Mouse (Mus musculus): ENCODE data around the gene Tk1. TPM values are rescaled to one million over a fixed set of nuclear protein-coding genes. Genes with fewer than 3 reads are reported as not detected.
"Not testable (repeated sequence)": the region's sequence is repeated elsewhere in the genome, so short reads cannot be mapped to it uniquely, and the experiment has no call there.

Gene Tk1
- polyA plus RNA-seq, 1 experiment from 2014 or later = 120 TPM

DNA sequence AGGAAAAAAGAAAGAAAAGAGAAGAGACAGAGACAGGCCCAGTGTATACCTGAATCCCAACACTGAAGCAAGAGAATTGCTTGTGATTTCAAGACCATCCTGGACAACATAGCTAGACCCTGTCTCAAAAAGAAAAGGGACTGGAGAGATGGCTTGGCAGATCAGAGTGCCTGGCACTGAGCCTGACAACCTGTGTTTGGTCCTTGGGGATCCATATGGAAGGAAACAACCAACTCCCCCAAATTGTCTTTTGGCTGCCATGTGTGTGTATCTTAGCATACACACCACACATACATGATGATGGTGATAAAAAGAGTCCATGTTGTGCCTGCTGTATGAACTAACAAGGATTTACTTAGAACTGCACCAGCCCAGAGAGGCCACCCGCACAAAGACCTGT is 13.1 kb upstream of the Tk1 start:
- Histone ChIP-seq H3K9ac (ENCODE audit: low read depth, low read length) (peak overlapping the region; percentile 56), H3K27ac (ENCODE audit: low read length) (peak overlapping the region; percentile 86), H3K4me2 (ENCODE audit: low read depth, low read length) (peak overlapping the region; percentile 50), H3K36me3 (ENCODE audit: control insufficient read depth, insufficient read depth) (no peaks in the 10 kb centered on the region), H3K9me3 (replicated peaks; ENCODE audit: control insufficient read depth, low read length) (no peaks in the 10 kb centered on the region), H3K4me3 (ENCODE audit: low read depth, low read length) (no peak overlapping the region), H3K27me3 (ENCODE audit: control insufficient read depth, insufficient read depth, low read depth, low read length) (no peaks in the 10 kb centered on the region), H3K4me1 (ENCODE audit: control insufficient read depth, low read depth, low read length) (peaks cover 60% of the 10 kb centered on the region)
- 45% methylated on average over 1 of the region's 1 CpGs for WGBS (ENCODE audit: insufficient replicate concordance)
- peak; percentile 9; the same call in 1 of the 2 replicates for ATAC-seq (ENCODE audit: low read depth)

DNA sequence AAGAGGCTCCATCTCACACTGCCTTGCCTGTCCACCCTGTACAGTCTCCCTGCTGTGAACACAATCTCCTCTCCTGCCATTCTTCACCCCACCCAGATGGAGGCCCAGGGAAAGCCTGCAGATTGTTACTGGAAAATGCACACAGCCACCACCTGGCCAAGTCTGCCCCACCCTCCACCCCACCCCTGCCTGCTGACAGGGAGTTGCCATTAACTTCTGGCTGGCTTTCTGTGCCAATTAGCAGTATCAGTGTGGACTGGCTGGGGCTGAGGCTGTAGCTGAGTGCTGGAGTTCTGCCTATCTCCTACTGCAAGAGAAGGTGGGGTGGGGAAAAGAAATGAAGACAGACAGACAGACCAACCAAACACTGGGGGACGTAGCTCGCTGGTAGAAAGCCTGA is 12.7 kb upstream of the Tk1 start:
- Histone ChIP-seq H3K9me3 (replicated peaks; ENCODE audit: control insufficient read depth, low read length) (no peaks in the 10 kb centered on the region), H3K4me2 (ENCODE audit: low read depth, low read length) (peak overlapping the region; percentile 50), H3K4me3 (ENCODE audit: low read depth, low read length) (0 out of 2 replicates have a peak overlapping the region, but pooled peaks have one; percentile 5), H3K27me3 (ENCODE audit: control insufficient read depth, insufficient read depth, low read depth, low read length) (no peaks in the 10 kb centered on the region), H3K27ac (ENCODE audit: low read length) (peak overlapping the region; percentile 86), H3K4me1 (ENCODE audit: control insufficient read depth, low read depth, low read length) (peaks cover 62% of the 10 kb centered on the region), H3K9ac (ENCODE audit: low read depth, low read length) (peak overlapping the region; percentile 56), H3K36me3 (ENCODE audit: control insufficient read depth, insufficient read depth) (no peaks in the 10 kb centered on the region)
- WGBS (ENCODE audit: insufficient replicate concordance) = 24% methylated on average over 2 of the region's 2 CpGs
- peak; percentile 95 for ATAC-seq (ENCODE audit: low read depth)

DNA sequence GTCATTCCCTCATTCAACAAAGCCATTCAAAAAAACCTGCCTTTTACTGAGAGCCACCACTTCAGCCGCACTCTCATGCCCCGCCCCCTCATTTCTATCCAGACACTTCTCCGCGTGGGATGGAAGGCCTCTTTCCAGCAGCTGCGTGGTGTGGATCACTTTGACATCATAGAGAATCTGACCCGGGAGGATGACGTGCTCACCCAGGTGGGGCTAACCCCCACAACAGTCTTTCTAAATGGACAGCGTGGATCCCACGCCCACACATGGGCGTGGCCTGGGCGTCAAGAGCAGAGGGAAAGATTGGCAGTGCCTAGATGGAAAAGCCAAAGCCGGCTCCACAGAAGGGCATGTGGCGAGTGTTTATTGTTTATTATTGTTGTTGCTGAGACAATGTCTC is 10.4 kb upstream of the Tk1 start:
- H3K36me3 ChIP-seq (ENCODE audit: control insufficient read depth, insufficient read depth) = no peaks in the 10 kb centered on the region
- 22% methylated on average over 13 of the region's 13 CpGs for WGBS (ENCODE audit: insufficient replicate concordance)
- H3K9ac ChIP-seq (ENCODE audit: low read depth, low read length) = no peak overlapping the region
- ATAC-seq (ENCODE audit: low read depth) = no peak
- H3K4me2 ChIP-seq (ENCODE audit: low read depth, low read length) = peak overlapping the region; percentile 36
- H3K27ac ChIP-seq (ENCODE audit: low read length) = no peak overlapping the region
- H3K9me3 ChIP-seq (replicated peaks; ENCODE audit: control insufficient read depth, low read length) = no peaks in the 10 kb centered on the region
- no peaks in the 10 kb centered on the region for H3K27me3 ChIP-seq (ENCODE audit: control insufficient read depth, insufficient read depth, low read depth, low read length)
- H3K4me3 ChIP-seq (ENCODE audit: low read depth, low read length) = no peak overlapping the region
- peaks cover 71% of the 10 kb centered on the region for H3K4me1 ChIP-seq (ENCODE audit: control insufficient read depth, low read depth, low read length)

DNA sequence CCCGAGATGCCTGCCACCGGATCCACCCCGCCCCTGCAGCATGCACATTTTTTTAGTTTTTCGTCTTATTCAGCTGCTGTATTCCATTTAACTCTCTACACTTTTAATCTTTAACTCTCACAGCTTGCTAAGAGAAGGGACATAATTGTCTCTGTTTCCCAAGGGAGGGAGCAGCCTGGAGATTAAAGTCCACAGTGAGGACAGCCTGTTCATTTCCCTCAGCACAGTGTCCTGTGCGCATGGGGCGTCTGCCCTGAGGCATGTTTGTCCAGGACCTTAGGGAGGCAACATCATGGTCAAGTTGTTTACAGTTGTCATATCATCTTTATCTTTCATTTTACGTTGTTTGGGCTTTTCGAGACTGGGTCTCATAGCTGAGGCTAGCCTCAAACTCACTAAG is 8.2 kb upstream of the Tk1 start:
- no peaks in the 10 kb centered on the region for H3K36me3 ChIP-seq (ENCODE audit: control insufficient read depth, insufficient read depth)
- WGBS (ENCODE audit: insufficient replicate concordance) = 74% methylated on average over 8 of the region's 8 CpGs
- H3K9ac ChIP-seq (ENCODE audit: low read depth, low read length) = no peak overlapping the region
- ATAC-seq (ENCODE audit: low read depth) = no peak
- peak overlapping the region; percentile 59 for H3K27ac ChIP-seq (ENCODE audit: low read length)
- H3K4me2 ChIP-seq (ENCODE audit: low read depth, low read length) = no peak overlapping the region
- no peaks in the 10 kb centered on the region for H3K9me3 ChIP-seq (replicated peaks; ENCODE audit: control insufficient read depth, low read length)
- H3K27me3 ChIP-seq (ENCODE audit: control insufficient read depth, insufficient read depth, low read depth, low read length) = no peaks in the 10 kb centered on the region
- no peak overlapping the region for H3K4me3 ChIP-seq (ENCODE audit: low read depth, low read length)
- peaks cover 71% of the 10 kb centered on the region for H3K4me1 ChIP-seq (ENCODE audit: control insufficient read depth, low read depth, low read length)

DNA sequence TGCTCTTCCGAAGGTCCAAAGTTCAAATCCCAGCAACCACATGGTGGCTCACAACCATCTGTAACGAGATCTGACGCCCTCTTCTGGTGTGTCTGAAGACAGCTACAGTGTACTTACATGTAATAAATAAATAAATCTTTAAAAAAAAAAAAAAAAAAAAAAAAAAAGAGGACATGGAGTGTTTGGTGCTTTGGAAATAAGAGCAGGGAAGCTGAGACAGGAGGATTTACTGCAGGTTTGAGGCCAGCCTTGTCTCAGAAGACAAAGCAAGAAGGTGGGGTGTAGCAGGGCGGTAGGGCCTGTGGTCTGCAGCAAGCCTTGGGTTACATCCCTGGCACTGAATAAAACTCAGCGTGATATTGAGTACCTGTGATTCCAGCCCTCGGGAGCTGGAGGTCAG is 7.6 kb upstream of the Tk1 start:
- WGBS (ENCODE audit: insufficient replicate concordance) = 87% methylated on average over 4 of the region's 6 CpGs
- not testable (repeated sequence) for H3K4me3 ChIP-seq (ENCODE audit: low read depth, low read length); H3K9me3 ChIP-seq (replicated peaks; ENCODE audit: control insufficient read depth, low read length); H3K9ac ChIP-seq (ENCODE audit: low read depth, low read length); H3K4me2 ChIP-seq (ENCODE audit: low read depth, low read length); ATAC-seq (ENCODE audit: low read depth); H3K27me3 ChIP-seq (ENCODE audit: control insufficient read depth, insufficient read depth, low read depth, low read length); H3K36me3 ChIP-seq (ENCODE audit: control insufficient read depth, insufficient read depth)
- Histone ChIP-seq H3K4me1 (ENCODE audit: control insufficient read depth, low read depth, low read length) (peaks cover 71% of the 10 kb centered on the region), H3K27ac (ENCODE audit: low read length) (peak overlapping the region; percentile 59)

DNA sequence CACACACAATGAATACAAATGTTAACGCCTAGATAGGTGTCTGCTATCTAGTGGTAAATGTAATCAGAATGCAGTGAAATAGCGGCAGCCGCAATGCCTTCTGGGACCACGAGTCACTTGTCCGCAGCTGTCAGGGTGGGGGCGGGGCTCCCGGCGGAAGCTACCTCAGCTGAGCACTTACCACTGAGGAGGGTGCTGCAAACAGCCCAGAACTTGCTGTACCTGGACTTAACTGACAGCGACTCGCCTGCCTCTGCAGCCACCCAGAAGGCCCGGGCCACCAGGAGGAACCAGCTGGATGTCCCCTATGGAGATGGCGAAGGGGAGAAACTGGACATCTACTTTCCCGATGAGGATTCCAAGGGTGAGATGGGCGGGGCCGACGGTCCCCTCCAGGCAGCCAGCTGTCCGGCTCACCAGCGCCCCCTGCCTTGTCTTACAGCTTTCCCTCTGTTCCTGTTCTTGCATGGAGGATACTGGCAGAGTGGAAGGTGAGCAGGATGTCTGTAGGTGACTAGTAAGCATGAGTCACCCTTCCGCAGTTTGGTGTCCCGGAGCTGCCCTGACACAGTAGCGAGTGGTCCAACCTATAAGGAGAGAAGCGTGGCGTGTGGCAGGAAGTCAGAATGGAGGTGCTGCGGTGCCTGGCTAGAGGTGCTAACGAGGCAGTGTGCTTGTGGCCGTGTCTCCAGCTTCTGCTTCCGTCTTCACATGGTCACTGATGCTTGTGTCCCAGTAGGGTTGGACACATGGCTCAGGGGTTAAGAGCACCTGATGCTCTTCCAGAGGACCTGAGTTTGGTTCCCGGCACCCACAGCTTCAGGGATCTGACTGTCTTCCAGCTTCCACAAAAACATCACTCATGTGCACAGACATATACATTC is 6.4 kb upstream of the Tk1 start:
- Histone ChIP-seq H3K36me3 (ENCODE audit: control insufficient read depth, insufficient read depth) (no peaks in the 10 kb centered on the region), H3K9ac (ENCODE audit: low read depth, low read length) (peak overlapping the region; percentile 66), H3K4me2 (ENCODE audit: low read depth, low read length) (peak overlapping the region; percentile 85), H3K4me3 (ENCODE audit: low read depth, low read length) (peak overlapping the region; percentile 67), H3K9me3 (replicated peaks; ENCODE audit: control insufficient read depth, low read length) (no peaks in the 10 kb centered on the region), H3K4me1 (ENCODE audit: control insufficient read depth, low read depth, low read length) (peaks cover 72% of the 10 kb centered on the region), H3K27ac (ENCODE audit: low read length) (peak overlapping the region; percentile 91), H3K27me3 (ENCODE audit: control insufficient read depth, insufficient read depth, low read depth, low read length) (no peaks in the 10 kb centered on the region)
- ATAC-seq (ENCODE audit: low read depth) = peak; percentile 74
- 11% methylated on average over 28 of the region's 28 CpGs for WGBS (ENCODE audit: insufficient replicate concordance)

DNA sequence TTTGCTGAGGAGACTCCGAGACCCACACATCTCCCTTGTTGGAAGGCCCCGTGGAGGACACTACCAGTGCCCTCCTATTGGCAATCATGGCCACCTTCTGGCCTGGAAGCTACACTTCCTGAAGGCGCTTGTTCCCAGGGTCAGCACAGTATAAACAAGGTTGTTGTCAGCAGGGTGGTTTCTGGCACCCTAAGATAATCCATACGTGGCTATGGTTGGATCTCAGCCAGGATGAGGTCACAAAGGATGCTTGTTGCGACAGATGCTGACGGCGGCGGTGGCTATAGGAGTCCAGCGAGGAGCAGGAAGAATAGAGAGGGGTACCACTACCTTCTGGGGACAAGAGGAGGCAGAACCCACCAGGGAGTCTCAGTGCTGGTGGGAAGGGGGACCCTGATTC is 4.5 kb upstream of the Tk1 start:
- Histone ChIP-seq H3K9me3 (replicated peaks; ENCODE audit: control insufficient read depth, low read length) (no peaks in the 10 kb centered on the region), H3K36me3 (ENCODE audit: control insufficient read depth, insufficient read depth) (no peaks in the 10 kb centered on the region), H3K4me2 (ENCODE audit: low read depth, low read length) (peak overlapping the region; percentile 10; the same call in 1 of the 2 replicates), H3K27ac (ENCODE audit: low read length) (peak overlapping the region; percentile 91), H3K4me3 (ENCODE audit: low read depth, low read length) (no peak overlapping the region), H3K9ac (ENCODE audit: low read depth, low read length) (peak overlapping the region; percentile 17), H3K27me3 (ENCODE audit: control insufficient read depth, insufficient read depth, low read depth, low read length) (no peaks in the 10 kb centered on the region), H3K4me1 (ENCODE audit: control insufficient read depth, low read depth, low read length) (peaks cover 68% of the 10 kb centered on the region)
- 28% methylated on average over 9 of the region's 9 CpGs for WGBS (ENCODE audit: insufficient replicate concordance)
- ATAC-seq (ENCODE audit: low read depth) = peak; percentile 26

DNA sequence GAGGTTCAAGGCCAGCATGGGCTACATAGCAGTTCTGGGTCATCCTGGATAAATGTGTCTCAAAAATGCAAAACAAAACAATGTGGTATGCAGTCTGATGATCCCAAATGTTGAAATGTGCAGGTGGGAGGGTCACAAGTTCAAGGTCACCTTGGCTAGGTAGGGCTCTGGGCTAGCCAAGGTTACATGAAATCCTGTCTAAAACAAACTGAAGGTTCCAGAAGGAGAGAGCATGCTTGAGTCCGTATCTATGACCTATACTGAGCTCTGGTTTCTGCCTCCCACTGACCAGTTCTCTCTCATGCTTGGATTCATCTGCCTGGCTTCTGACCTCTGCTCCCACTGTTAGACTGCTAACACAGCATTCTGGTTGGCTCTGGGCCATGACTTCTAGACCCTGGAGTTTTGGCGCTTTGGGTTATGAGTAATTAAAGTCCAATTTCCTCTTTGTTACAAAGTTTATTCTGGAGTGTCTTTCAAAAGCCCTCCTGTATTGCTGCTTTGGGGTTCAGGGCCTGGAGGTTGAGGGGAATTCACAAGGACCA is 3.9 kb upstream of the Tk1 start:
- Histone ChIP-seq H3K4me2 (ENCODE audit: low read depth, low read length) (peak overlapping the region; percentile 77; the same call in 1 of the 2 replicates), H3K9me3 (replicated peaks; ENCODE audit: control insufficient read depth, low read length) (no peaks in the 10 kb centered on the region), H3K27me3 (ENCODE audit: control insufficient read depth, insufficient read depth, low read depth, low read length) (no peaks in the 10 kb centered on the region), H3K27ac (ENCODE audit: low read length) (peak overlapping the region; percentile 91), H3K4me1 (ENCODE audit: control insufficient read depth, low read depth, low read length) (peaks cover 69% of the 10 kb centered on the region), H3K4me3 (ENCODE audit: low read depth, low read length) (no peak overlapping the region), H3K9ac (ENCODE audit: low read depth, low read length) (peak overlapping the region; percentile 42; the same call in 1 of the 2 replicates), H3K36me3 (ENCODE audit: control insufficient read depth, insufficient read depth) (no peaks in the 10 kb centered on the region)
- WGBS (ENCODE audit: insufficient replicate concordance) = 65% methylated on average over 2 of the region's 2 CpGs
- no peak for ATAC-seq (ENCODE audit: low read depth)

Data from liver, embryonic 16.5 days (tissue).